Mouse (Mus musculus) G1E (cell line): Measurements from ENCODE around the gene Relt. TPM values are rescaled to one million over a fixed set of nuclear protein-coding genes. Genes with fewer than 3 reads are reported as not detected.

Source experiments
- ATAC-seq: 2 replicates; pipeline ENCODE4 v1.8.0; 2016; ENCODE audit warnings: mild to moderate bottlenecking; ENCODE audit not compliant: insufficient number of reproducible peaks, poor library complexity, low FRiP score, severe bottlenecking; ENCODE audit errors: extremely low read depth
- DNase-seq: peaks from one replicate; pipeline ENCODE4 v3.0.0; 2012; ENCODE audit warnings: low spot score
- H3K27me3 ChIP-seq: 2 replicates; pipeline ENCODE4 v1.6.1; 2012; ENCODE audit warnings: mild to moderate bottlenecking, low read length, inconsistent platforms; ENCODE audit not compliant: insufficient read depth
- H3K36me3 ChIP-seq: replicated peaks from 2 replicates; pipeline ENCODE3; 2012; ENCODE audit warnings: mild to moderate bottlenecking, inconsistent platforms
- H3K4me1 ChIP-seq: 2 replicates; pipeline ENCODE4 v1.6.1; 2012; ENCODE audit warnings: low read depth, low read length, inconsistent platforms, mixed read lengths; ENCODE audit not compliant: insufficient read depth
- H3K4me3 ChIP-seq: 2 replicates; pipeline ENCODE4 v1.5.1; 2012; ENCODE audit warnings: low read depth, mild to moderate bottlenecking, inconsistent platforms, low read length, moderate library complexity, mixed read lengths
- H3K9me3 ChIP-seq: replicated peaks from 2 replicates; pipeline ENCODE4 v1.6.1; 2012; ENCODE audit warnings: inconsistent platforms
- CTCF ChIP-seq: IDR thresholded peaks from 2 replicates; pipeline ENCODE4 v1.5.1; 2012; ENCODE audit warnings: low read depth, low read length, inconsistent platforms, mixed read lengths
- GATA1 ChIP-seq: IDR thresholded peaks from 2 replicates; pipeline ENCODE4 v1.6.1; 2012; ENCODE audit warnings: borderline replicate concordance, low read length, inconsistent platforms, mixed read lengths
- GATA2 ChIP-seq: IDR thresholded peaks from 2 replicates; pipeline ENCODE4 v1.6.1; 2012; ENCODE audit warnings: low read depth, low read length, inconsistent platforms, borderline replicate concordance
- POLR2AphosphoS5 ChIP-seq: IDR thresholded peaks from 2 replicates; pipeline ENCODE4 v1.6.1; 2012; ENCODE audit warnings: low read depth, low read length, inconsistent platforms; ENCODE audit not compliant: insufficient replicate concordance
- TAL1 ChIP-seq: conservative IDR thresholded peaks from 2 replicates; pipeline ENCODE4 v1.6.1; 2012; ENCODE audit warnings: low read depth, low read length, inconsistent platforms, mixed read lengths
- polyA plus RNA-seq: library from polyadenylated mRNA; stranded (reverse); fragments of >175 nt; gene quantifications from 2 replicates; pipeline ENCODE4 v1.2.3, GENCODE M21; 2012
- total RNA-seq, 2 experiments: library from RNA; stranded (forward) in 1 of 2; stranded (reverse) in 1 of 2; fragments of 200-1000 nt in 1 of 2; fragments of >200 nt in 1 of 2; fragmentation: Nextera tagmentation in 1 of 2; gene quantifications; 2 replicates each; pipeline ENCODE4 v1.2.3; 2014 to 2017

Gene Relt
- total and polyA plus RNA-seq, 3 experiments: 15.4 to 75.9 (median 25.5) TPM

DNA sequence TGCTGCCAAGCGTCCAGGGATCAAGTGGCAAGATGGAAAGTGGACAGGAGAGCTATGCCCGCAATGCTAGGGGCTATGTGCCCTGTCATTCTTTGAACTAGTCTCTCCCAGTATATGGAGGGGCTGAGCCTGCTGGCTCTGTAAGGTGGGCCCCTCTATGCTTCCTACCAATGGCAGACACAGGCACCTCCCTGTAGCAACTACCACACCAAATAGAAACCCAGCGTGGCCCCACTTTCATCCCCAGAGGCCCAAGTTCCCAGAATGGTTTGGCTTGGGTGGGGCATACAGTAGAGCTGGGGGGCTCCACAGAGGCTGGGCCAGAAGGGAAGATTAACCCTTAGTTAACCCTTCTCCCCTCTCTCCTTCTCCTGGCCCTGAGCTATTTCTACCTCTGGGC is 2.8 kb downstream of the Relt start:
- Histone ChIP-seq H3K36me3 (peaks cover 57% of the 10 kb centered on the region), H3K9me3 (no peaks in the 10 kb centered on the region), H3K4me3 (peak overlapping the region; percentile 95; the same call in 1 of the 2 replicates), H3K27me3 (no peaks in the 10 kb centered on the region), H3K4me1 (peaks cover 69% of the 10 kb centered on the region)
- TF ChIP-seq CTCF (no peak), GATA1 (no peak), TAL1 (no peak), GATA2 (no peak), POLR2AphosphoS5 (no peak)
- ATAC-seq: 0 out of 2 replicates have a peak, but pooled peaks have one; percentile 11
- peak; percentile 52 for DNase-seq

DNA sequence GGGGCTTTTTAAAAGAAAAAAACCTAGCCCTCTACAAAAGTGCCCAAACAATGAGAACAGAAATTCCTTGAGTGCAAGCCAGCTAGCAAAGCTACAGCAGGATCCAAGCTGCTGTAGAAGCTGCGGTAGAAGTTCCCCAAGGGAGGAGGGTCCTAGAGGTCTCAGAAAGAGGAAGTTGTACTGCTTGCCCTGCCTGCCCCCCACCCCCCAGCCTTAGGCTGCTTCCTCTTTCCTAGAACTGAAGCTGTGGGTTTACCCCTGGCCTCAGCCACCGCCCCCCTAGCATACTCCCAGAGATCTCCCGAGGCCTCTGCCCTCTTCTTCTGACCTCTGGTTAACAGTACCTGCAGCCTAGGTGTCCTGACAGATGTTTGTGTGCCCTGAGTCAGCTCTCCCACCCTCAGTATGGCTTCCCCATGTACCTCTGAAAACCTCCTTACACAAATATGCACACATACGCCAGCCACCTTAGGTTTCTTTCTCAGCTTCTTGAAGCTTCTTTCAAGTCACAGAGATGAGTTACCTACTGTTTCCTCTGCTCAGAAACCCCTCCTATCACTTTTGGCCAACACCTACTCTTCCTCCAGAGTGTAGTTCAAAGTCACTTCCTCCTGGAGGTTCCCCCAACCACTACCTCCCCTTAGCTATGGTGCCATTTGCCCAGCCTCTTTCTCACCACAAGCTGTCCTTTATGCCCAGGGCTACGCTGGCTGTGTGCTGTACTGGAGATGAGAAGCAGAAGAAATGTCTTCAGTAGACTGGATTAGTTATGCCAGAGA is 7.3 kb downstream of the Relt start:
- DNase-seq (peak; percentile 86), ATAC-seq (peak; percentile 75)
- Histone ChIP-seq H3K36me3 (peaks cover 89% of the 10 kb centered on the region), H3K9me3 (no peaks in the 10 kb centered on the region), H3K4me3 (peak overlapping the region; percentile 73), H3K27me3 (no peaks in the 10 kb centered on the region), H3K4me1 (peaks cover 97% of the 10 kb centered on the region)
- TF ChIP-seq POLR2AphosphoS5 (no peak), TAL1 (no peak), GATA1 (no peak), GATA2 (no peak), CTCF (no peak)

DNA sequence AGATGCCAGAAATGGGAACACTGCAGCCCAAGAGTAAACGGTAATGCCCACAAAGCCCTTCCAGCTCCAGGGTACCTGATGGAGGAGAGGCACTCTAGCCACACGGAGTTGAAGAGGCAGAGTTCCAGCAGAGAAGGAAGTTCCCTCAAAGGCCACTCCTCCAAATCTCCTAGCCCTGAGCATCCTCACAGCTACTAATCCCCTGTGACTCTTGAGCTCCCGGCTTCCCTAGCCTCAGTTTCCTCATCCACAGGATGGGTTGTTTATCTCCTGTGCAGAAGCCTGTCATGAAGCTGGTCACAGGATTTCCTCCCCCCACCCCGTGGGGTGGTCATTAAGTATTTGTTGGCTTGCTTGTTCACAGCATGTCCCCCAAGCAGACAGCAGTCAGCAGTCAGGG is 7.9 kb downstream of the Relt start:
- Histone ChIP-seq H3K27me3 (no peaks in the 10 kb centered on the region), H3K36me3 (peaks cover 89% of the 10 kb centered on the region), H3K9me3 (no peaks in the 10 kb centered on the region), H3K4me1 (peaks cover 97% of the 10 kb centered on the region), H3K4me3 (peak overlapping the region; percentile 73)
- no peak for ATAC-seq
- TF ChIP-seq GATA1: no peak
- DNase-seq: peak; percentile 38

DNA sequence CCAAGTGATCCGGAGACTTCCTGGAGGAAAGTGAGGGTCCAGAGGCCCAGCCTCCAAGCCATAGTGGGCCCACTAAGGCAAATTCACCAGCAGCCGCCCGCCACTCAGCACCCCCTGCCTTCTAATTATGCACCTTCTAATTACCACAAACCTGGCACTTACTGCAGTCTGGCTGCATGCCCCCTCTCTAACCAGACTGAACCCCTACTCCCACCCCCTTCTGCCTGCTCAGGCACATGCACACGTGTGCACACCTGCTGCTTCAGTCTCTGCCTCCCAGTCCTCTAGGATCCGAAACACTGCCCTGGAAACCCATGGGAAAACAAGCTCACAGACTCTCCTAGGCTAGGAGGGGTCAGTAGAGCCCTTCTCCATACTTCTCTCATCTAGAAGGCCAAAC is 8.4 kb downstream of the Relt start:
- no peaks in the 10 kb centered on the region for H3K9me3 ChIP-seq
- no peak for DNase-seq
- H3K36me3 ChIP-seq: peaks cover 89% of the 10 kb centered on the region
- no peak for ATAC-seq
- peak overlapping the region; percentile 73 for H3K4me3 ChIP-seq
- H3K27me3 ChIP-seq: no peaks in the 10 kb centered on the region
- H3K4me1 ChIP-seq: peaks cover 97% of the 10 kb centered on the region
- TF ChIP-seq GATA2: no peak

DNA sequence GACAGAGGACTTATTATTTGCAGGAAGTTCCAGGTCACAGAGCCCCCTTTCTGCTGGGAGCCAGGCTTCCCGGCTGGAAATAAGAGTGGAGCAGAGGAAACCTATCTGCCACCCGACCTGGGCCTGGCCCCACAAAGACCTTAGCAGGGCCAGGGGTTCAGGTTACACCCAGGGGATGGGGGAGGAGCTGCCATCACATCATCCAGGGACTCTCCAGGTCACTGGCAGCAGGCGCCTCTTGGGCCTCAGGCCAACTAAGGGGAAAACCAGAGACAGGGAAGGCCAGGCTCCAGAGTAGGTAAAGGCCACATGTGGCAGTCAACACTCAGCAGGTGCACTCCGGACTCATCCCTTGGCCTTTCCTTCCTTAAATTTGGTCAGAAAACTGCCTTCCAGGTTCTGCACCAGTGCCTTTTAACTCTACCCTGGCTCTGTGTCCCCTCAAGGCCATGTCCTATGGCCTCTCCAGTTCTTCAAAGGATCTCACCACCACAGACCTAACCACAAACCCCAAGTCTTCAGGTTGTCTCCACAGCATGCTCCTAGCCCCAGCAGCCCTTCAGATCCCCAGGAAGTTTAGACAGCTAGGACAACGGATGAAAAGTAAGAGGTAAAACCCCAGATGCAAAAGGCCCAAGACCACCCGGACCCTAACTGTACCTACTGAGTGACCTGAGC is 9.0 kb downstream of the Relt start:
- no peak for ATAC-seq
- peaks cover 89% of the 10 kb centered on the region for H3K36me3 ChIP-seq
- H3K9me3 ChIP-seq: no peaks in the 10 kb centered on the region
- no peak for TF ChIP-seq POLR2AphosphoS5
- H3K27me3 ChIP-seq: no peaks in the 10 kb centered on the region
- H3K4me1 ChIP-seq: peaks cover 97% of the 10 kb centered on the region
- H3K4me3 ChIP-seq: peak overlapping the region; percentile 73
- peak; percentile 54 for DNase-seq

DNA sequence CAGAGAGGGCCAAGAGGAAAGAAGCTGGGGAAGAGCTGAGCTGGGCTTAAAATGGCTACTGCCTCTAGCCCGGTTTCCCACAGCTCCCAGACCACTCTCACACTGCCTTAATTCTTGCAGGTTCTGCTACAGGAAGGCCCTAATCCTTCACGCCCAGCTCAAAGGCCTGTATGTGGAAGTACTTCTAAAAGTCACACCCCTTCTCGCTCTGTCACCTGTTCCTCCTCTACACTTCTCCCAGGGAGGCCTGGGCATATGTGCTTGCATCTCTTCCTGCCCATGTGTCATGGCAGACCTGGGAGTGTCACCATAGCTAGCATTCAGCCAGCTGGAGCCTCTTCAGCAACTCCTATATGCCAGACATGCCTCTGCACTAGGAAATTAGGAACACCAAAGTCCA is 9.8 kb downstream of the Relt start:
- no peak for ATAC-seq
- TF ChIP-seq TAL1 (no peak), GATA2 (no peak)
- H3K36me3 ChIP-seq: peaks cover 89% of the 10 kb centered on the region

More for the DNA sequence above, 9.8 kb downstream of the Relt start:
- Histone ChIP-seq H3K9me3 (no peaks in the 10 kb centered on the region), H3K27me3 (no peaks in the 10 kb centered on the region), H3K4me3 (peak overlapping the region; percentile 73; the same call in 1 of the 2 replicates), H3K4me1 (peaks cover 97% of the 10 kb centered on the region)
- peak; percentile 39 for DNase-seq
